ENCODE assay signal across 9 mouse cellular contexts in the genomic region with DNA sequence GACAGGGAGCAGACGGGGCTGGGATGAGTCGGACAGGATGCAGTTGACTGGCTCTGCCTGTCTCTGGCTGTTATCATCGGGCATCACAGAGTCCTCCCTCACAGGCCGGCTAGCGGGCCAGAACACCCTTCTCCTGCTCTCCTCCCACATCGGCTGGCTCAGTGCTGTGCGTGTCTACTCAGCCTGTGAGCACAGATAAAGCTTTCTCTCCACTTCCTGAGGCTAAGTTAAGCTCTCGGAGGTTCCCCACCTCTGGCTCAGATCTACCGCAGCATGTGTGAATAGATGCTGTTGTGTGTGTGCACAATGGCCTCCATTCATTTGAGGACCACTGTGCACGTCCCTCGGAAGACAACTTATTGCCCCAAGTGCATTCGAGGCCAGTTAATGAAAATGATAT. TPM values are rescaled to one million over a fixed set of nuclear protein-coding genes. Genes with fewer than 3 reads are reported as not detected.
DNase-seq lines count a peak whose midpoint lies in the region; ATAC-seq lines count a peak whose summit lies in the region.
"Had no signal": no experiment of that assay in that cellular context is flagged by ENCODE, and none has a peak within 500 bp of the region (broad histone marks: within the 10 kb centered on the region; RNA-seq: fewer than 3 reads in every experiment).

No protein-coding gene starts in this region.

- H3K27ac ChIP-seq in limb, embryonic 12.5 days = 0 out of 2 replicates have a peak overlapping the region, but pooled peaks have one; percentile 13
- no peak overlapping the region for H3K27ac ChIP-seq in limb, embryonic 10.5 days
- no peak overlapping the region for H3K27ac ChIP-seq in liver, embryonic 16.5 days (ENCODE audit: low read length)

- H3K27me3 ChIP-seq in limb, embryonic 12.5 days = no peaks in the 10 kb centered on the region
- no peaks in the 10 kb centered on the region for H3K27me3 ChIP-seq in limb, embryonic 10.5 days (ENCODE audit: low read depth, poor library complexity, severe bottlenecking)
- H3K27me3 ChIP-seq in liver, embryonic 16.5 days (ENCODE audit: control insufficient read depth, insufficient read depth, low read depth, low read length) = no peaks in the 10 kb centered on the region

- H3K9me3 ChIP-seq in limb, embryonic 12.5 days = no peaks in the 10 kb centered on the region
- no peaks in the 10 kb centered on the region for H3K9me3 ChIP-seq in limb, embryonic 10.5 days (replicated peaks)
- no peaks in the 10 kb centered on the region for H3K9me3 ChIP-seq in liver, embryonic 16.5 days (replicated peaks; ENCODE audit: control insufficient read depth, low read length)

- whole genome bisulfite sequencing in limb, embryonic 12.5 days = 69% methylated on average over 12 of the region's 12 CpGs
- WGBS in limb, embryonic 10.5 days = 78% methylated on average over 12 of the region's 12 CpGs
- WGBS in liver, embryonic 16.5 days (ENCODE audit: insufficient replicate concordance) = 19% methylated on average over 12 of the region's 12 CpGs

- H3K4me3 ChIP-seq in limb, embryonic 12.5 days (replicated peaks) = no peak overlapping the region
- no peak overlapping the region for H3K4me3 ChIP-seq in limb, embryonic 10.5 days
- H3K4me3 ChIP-seq in liver, embryonic 16.5 days (ENCODE audit: low read depth, low read length) = no peak overlapping the region

- peak; percentile 59; the same call in 1 of the 2 replicates for ATAC-seq in limb, embryonic 12.5 days (ENCODE audit: insufficient number of reproducible peaks, insufficient read depth, low FRiP score, low TSS enrichment, low read depth)
- peak; percentile 94 for ATAC-seq in liver, embryonic 16.5 days (ENCODE audit: low read depth)

- H3K4me1 ChIP-seq in limb, embryonic 12.5 days (replicated peaks) = peaks cover 18% of the 10 kb centered on the region
- peaks cover 15% of the 10 kb centered on the region for H3K4me1 ChIP-seq in limb, embryonic 10.5 days
- peaks cover 4% of the 10 kb centered on the region for H3K4me1 ChIP-seq in liver, embryonic 16.5 days (ENCODE audit: control insufficient read depth, low read depth, low read length)

- no peak overlapping the region for H3K9ac ChIP-seq in limb, embryonic 12.5 days (replicated peaks)
- no peak overlapping the region for H3K9ac ChIP-seq in liver, embryonic 16.5 days (ENCODE audit: low read depth, low read length)

- no peak for DNase-seq in limb, embryonic 10.5 days (ENCODE audit: low spot score)
- DNase-seq in c-Kit-positive CD71-positive TER-119-positive erythroid progenitor cells, embryonic 14.5 days (ENCODE audit: low spot score) = peak; percentile 64
- DNase-seq in frontal cortex, adult 2 months (ENCODE audit: extremely low spot score in 1 of 2, low spot score in 1 of 2) = peak; percentile 44 to 57
- peak; percentile 48 for DNase-seq in telencephalon, adult 2 months (ENCODE audit: low read depth, low spot score)
- DNase-seq in T-cell, adult 2 months (ENCODE audit: low spot score) = no peak
- DNase-seq in thymus, postnatal 0 days (ENCODE audit: low spot score) = no peak

- no peak overlapping the region for H3K4me2 ChIP-seq in limb, embryonic 12.5 days
- H3K4me2 ChIP-seq in liver, embryonic 16.5 days (ENCODE audit: low read depth, low read length) = no peak overlapping the region

- no peaks in the 10 kb centered on the region for H3K36me3 ChIP-seq in limb, embryonic 12.5 days
- no peaks in the 10 kb centered on the region for H3K36me3 ChIP-seq in limb, embryonic 10.5 days
- no peaks in the 10 kb centered on the region for H3K36me3 ChIP-seq in liver, embryonic 16.5 days (ENCODE audit: control insufficient read depth, insufficient read depth)

RNA-seq across cellular contexts. Expression of a gene that starts 1.7 kb away (rescaled TPM):
- polyA plus RNA-seq in limb, embryonic 12.5 days (2016; fragmentation: Nextera tagmentation; extraction: Ambion mirVana) = 0.10 and 0.11 TPM in 2 replicates
- polyA plus RNA-seq in limb, embryonic 10.5 days (2016; fragmentation: Nextera tagmentation; extraction: Ambion mirVana) = 0.14 and 0.23 TPM in 2 replicates
- not detected in 2 replicates for polyA plus RNA-seq in frontal cortex, adult 2 months (2012; rRNA removed)
- polyA plus RNA-seq in liver, embryonic 16.5 days (2015; fragmentation: Nextera tagmentation; extraction: Ambion mirVana) = 0.04 TPM in 1 of 2 replicates, not detected in the other
- polyA plus RNA-seq in thymus, postnatal 0 days (2015; fragmentation: Nextera tagmentation; extraction: Ambion mirVana) = not detected in 2 replicates
- polyA plus RNA-seq: liver, adult 2 months had no signal

Comparison
In these comparisons a context has a peak if more than half of its experiments do, and no peak if none do; other contexts are left out.
1. DNase-seq: peak in c-Kit-positive CD71-positive TER-119-positive erythroid progenitor cells, embryonic 14.5 days (single experiment), frontal cortex, adult 2 months (2 of 2) and telencephalon, adult 2 months (single experiment); none in limb, embryonic 10.5 days (single experiment), T-cell, adult 2 months (single experiment) and thymus, postnatal 0 days (single experiment).